Mouse (Mus musculus): ENCODE measurements around the gene Bbs5. TPM values are rescaled to one million over a fixed set of nuclear protein-coding genes. Genes with fewer than 3 reads are reported as not detected.
"Not testable (repeated sequence)": the region's sequence is repeated elsewhere in the genome, so short reads cannot be mapped to it uniquely, and the experiment has no call there.

Gene Bbs5
- total RNA-seq, 2 experiments from 2014 or later: 5.6 to 5.7 TPM

DNA sequence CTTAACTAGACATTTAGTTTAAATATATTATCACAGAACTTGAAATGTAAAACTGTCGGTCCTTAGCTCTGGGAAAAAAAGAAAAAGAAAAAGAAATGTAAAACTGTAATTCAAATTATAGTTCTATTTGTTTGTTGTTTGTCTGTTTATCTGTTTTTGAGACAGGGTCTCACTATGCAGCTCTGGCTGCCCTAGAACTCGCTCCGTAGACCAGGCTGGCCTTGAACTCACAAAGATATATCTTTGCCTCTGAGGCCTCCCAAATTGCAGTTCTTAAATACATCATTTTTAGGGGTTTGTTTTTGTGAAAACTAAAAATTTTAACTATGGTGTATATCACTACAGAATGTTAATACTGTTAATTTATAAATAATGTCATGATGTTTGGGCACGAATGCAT lies 20.7 kb downstream of the Bbs5 start:
- DNase-seq: no peak
- intact Hi-C loops (cut with DNase I): no loop called here

DNA sequence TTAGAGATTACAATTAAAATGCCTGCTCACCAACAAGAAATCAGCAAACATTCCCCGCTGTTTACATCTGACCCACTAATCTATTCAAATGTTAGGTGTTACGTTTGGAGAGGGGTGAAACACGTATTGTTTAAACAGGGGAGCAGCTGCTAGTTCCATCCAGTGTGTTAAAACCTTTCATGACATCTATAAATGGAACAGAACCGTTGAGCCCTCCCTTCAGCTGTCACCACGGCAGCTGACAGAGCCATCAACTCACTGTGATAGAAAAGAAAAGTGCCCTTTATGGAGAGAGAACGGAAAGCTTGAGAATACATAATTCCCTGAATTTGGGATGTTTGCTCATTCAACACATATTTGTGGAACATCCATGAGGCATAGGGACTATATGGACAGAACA lies 21.4 kb downstream of the Bbs5 start:
- DNase-seq: peak; percentile 15 to 39
- intact Hi-C loops (cut with DNase I): no loop called here

DNA sequence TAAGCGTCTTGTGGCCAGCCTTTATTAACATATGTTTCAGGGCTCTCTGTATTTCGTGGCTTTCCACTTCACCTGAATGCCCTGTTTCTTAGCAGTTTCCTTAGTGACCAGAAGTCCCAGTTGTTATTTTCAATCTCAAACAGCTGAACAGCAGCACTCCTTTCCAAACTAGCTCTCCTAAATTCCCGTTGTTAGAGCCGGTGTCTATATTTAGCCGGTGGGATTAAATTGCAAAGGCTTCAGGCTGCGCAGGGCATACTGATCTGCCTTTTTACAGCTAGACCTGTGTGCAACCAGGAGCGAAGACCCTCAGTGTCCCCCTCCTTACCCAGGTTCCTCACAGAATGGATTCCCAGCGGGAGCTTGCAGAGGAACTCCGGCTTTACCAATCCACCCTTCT lies 22.9 kb downstream of the Bbs5 start, which contains the start of gene Klhl41:
Gene Klhl41 (plus strand): TSS at position 268 of the 400 bp plus-strand sequence.
- intact Hi-C loops (cut with DNase I): no loop called here
- DNase-seq: peak; percentile 32 to 52

DNA sequence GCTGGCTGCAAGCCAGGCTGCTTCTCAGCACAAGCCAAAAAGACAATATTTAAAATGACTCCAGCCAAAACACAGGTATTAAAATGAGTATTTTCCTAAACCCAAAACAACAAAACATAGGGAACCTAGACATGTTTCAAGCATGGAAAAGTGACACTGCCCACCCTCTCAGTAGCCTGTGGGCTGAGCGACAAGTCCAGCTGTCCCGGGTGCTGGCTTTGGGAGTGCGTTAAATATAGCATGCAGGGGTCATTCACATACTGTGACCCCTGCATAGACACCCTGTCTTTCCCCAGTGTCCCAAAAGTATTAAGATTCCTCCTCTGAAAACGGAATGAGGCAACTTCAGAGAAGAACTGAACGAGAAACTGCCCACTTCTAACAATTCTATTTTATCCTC lies 26.8 kb downstream of the Bbs5 start:
- peak in 1 of 2 experiments; percentile 19 for DNase-seq
- intact Hi-C loops (cut with DNase I): no loop called here

DNA sequence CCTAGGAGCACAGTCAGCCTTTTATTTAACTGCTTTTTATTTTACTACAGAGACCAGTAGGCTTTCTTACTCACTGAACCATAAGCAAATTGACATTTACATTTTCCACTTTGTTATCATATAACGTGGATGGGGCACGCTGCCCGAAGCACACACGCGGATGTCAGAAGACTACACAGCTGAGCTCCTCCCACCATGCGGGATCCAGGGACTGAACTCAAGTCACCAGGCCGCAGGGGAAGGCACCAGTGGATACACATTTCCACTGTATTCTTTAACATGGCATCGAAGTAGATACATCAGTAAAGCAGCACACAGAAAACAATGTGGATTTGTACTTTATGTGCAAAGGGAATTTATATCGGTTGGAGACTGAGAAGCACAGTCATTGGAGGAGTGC lies 28.3 kb downstream of the Bbs5 start:
- DNase-seq: no peak
- intact Hi-C loops (cut with DNase I): no loop called here

DNA sequence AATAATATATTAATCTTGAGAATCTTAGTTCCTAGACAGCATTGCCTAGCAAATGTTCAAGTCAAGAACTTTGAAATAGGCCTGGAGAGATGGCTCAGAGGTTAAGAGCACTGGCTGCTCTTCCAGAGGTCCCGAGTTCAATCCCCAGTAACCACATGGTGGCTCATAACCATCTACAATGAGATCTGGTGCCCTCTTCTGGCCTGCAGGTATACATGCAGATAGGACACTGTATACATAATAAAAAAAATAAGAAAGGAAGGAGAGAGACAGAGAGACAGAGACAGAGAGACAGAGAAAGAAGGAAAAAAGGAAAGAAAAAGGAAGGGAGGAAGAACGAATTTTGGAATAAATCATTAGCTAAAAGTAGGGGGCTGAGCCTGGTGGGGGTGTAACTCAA lies 29.7 kb downstream of the Bbs5 start:
- peak; percentile 9 to 18 for DNase-seq
- intact Hi-C loops (cut with DNase I): no loop called here

DNA sequence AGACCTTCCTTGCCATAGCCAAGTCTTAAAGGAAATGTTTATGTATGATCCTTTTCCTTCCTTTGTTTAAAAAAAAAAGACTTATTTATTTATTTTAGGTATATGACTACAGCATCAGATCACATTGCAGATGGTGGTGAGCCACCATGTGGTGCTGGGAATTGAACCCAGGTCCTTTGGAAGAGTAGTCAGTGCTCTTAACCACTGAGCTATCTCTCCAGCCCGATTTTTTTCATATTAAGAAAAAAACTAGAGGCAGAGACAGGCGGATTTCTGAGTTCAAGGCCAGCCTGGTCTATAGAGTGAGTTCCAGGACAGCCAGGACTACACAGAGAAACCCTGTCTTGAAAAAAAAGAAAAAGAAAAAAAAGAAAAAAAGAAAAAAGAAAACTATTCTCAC lies 30.2 kb downstream of the Bbs5 start:
- DNase-seq; intact Hi-C loops (cut with DNase I): not testable (repeated sequence)

DNA sequence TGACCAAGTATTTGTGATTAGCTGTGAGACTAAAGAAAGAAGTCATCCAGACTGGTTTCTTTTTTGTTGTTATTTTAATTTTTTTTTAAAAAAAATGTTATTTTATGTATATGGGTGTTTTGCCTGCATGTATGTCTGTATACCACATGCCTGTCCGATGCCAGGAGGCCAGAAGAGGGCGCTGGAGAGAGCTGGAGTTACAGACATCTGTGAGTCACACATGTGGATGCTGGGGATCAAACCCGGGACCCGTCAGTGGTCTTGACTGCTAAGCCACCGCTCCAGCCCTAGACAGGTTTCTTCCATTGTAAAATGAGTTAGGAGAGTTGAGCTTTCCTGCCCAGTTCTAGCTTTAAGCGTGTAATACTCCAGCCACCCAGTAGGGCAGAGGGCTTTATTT lies 33.0 kb downstream of the Bbs5 start:
- DNase-seq: no peak
- intact Hi-C loops (cut with DNase I): loop anchor here (2.0 kb wide), 1 partner anchor 45 kb away; no protein-coding TSS in a partner anchor

DNA sequence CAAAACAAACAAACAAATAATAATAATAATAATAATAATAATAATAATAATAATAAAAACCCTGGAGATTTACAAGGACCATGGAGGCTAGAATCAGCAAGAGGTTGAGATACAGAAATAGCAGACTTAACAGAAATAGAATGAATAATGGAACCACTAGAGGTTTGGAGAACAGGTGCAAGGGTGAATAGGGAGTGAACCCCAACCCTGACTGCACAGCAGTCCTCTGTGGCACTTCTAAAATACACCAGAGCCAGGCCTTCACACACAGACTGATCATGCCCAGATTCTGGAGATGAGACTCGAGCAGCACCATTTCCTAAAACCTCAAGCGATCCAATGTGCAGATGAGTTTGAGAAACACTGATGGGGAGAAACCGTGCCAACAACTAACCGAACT lies 35.0 kb downstream of the Bbs5 start:
- DNase-seq: no peak
- intact Hi-C loops (cut with DNase I): no loop called here

DNA sequence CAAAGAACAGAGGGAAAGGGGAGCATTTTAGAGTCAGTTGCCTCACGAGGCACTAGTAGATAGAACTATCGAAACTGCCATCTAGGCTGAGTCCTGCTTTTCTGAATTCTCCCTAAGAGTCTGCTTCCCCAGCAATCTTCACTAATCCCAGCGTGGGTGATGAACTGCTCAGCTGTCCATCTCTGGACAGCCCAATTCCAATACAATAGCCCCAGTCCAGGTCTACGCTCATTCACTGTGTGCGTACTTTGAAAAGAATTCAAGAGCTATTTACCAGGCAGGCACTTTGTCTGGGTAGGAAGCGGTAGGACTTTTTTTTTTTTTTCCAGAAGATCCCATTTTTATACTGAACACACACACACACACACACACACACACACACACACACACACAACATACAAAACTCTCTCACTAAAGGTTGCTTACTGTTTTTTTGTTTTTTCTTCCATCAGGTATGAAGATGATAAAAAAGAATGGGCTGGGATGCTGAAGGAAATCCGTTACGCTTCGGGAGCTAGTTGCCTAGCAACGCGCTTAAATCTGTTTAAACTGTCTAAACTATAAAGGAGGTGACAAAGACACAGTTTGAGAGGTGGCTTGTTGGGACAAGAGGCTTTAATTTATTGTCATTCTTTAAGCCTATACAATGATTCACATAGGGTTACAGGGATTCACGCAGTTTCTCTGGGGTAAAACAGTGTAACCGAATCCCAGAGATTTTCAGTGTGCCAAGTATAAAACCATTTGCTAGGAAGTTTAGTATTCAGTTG lies 36.2 kb downstream of the Bbs5 start:
- intact Hi-C loops (cut with DNase I): no loop called here

DNA sequence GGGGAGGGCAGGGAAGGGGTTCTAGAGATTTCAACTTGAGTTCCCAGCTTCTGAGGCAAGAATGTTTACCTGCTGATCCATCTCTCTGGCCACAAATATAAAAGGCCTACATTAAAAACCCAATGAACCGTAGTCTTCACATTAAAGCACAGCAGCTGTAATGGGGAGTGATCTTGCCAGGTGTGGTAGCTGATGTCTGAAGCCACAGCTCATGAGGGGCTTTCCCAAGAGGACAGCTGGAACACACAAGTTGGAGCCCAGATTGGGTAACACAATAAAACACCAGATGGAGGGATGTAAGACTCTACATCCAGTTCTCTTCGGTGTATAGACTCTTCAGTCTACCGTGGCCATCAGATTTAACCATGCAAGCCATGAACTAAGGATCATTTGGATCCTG lies 37.5 kb downstream of the Bbs5 start:
- DNase-seq: no peak
- intact Hi-C loops (cut with DNase I): no loop called here

More for the DNA sequence above, 36.2 kb downstream of the Bbs5 start:
- no peak for DNase-seq

DNA sequence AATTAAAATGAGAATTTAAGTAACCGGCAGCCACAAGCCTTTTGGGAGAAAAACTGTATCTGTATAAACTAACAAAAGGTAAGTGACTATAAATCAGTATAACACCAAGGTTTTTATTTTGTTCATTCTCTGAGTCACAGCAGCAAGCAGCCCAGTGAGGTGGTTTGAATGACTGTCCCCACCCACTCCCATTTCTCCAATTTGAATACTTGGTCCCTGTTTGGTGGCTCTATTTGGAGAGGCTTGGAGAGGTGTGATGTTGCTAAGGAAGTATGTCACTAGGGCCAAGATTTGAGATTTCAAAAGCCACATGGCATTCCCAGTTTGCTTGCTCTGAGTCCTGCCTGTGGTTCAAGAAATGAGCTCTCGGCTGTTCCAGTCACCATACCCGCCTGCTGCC lies 43.2 kb downstream of the Bbs5 start:
- DNase-seq: no peak
- intact Hi-C loops (cut with DNase I): no loop called here

DNA sequence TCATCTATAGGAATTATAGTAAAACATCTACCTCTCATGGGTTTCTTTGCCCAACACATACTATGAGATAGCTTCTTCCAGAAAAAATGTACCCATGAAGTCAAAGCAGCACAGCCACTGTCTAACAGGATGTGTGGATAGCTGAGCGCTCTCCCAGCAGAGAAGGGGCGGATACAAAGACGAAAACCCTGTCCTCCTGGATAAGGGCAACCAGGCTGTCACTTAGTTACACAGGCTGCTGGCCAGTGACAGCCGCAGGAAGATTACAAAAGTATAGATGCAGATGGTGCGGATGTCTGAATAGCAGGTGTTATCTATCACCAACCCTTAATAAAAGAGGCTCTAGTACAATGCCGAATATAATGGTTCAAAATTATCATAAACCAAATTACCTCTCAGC lies 43.9 kb downstream of the Bbs5 start:
- intact Hi-C loops (cut with DNase I): no loop called here
- DNase-seq: no peak

DNA sequence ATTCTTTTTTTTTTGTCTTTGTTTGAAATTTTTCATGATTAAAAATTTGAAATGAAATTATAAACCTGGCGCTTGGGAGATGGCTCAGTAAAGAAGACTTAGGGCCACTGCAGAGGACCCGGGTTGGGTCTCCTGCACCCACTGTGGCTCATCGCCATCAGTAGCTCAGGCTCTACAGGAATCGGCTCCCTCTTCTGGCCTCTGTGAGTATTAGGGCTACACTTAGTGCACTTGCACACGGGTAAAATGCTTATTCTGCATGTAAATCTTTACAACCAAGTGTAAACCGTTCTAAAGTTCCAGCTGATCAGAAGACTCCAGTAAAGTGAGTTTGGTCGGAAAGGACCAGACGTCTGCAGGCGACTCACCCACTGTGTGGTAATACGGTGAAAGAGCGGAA lies 46.5 kb downstream of the Bbs5 start:
- DNase-seq: no peak
- intact Hi-C loops (cut with DNase I): no loop called here

DNA sequence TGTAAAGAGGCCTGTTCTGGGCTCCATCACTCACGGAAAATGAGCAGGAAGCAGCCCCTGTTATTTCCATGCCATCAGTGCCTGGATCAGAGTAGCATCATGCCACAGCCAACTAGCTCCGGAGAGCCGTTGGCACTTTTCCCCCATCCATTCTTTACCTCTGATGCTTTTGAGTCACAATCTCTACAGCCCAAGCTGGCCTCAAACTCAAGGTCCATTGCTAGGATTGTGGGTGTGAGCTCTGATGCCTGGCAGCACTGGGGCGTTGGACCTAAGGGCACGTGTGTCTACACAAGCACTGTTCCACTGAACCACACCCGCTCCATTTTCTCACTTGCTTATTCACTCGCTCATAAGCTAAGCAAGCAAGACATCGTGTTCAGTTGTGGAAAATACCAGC lies 53.5 kb downstream of the Bbs5 start:
- DNase-seq: no peak
- intact Hi-C loops (cut with DNase I): no loop called here

DNA sequence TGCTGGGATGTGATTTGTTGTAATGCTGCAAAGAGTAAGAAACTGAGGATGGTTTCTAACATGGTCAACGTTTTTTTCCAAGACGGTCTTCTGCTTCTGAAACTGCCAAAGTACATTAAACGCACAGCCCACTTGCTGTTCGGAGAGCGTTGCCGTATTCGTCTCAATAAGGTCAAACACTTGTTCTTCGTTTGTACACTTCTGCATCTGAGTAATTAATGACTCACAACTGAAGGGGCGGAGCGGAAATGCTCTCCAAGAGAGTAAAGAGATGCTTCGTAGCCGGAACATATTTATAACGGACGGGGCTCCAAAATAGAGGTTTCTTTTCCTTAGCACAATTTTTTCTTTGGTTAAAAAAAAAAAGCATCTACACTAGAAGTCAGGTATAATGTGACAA lies 65.2 kb downstream of the Bbs5 start:
- intact Hi-C loops (cut with DNase I): no loop called here
- DNase-seq: peak in 1 of 2 experiments; percentile 9

DNA sequence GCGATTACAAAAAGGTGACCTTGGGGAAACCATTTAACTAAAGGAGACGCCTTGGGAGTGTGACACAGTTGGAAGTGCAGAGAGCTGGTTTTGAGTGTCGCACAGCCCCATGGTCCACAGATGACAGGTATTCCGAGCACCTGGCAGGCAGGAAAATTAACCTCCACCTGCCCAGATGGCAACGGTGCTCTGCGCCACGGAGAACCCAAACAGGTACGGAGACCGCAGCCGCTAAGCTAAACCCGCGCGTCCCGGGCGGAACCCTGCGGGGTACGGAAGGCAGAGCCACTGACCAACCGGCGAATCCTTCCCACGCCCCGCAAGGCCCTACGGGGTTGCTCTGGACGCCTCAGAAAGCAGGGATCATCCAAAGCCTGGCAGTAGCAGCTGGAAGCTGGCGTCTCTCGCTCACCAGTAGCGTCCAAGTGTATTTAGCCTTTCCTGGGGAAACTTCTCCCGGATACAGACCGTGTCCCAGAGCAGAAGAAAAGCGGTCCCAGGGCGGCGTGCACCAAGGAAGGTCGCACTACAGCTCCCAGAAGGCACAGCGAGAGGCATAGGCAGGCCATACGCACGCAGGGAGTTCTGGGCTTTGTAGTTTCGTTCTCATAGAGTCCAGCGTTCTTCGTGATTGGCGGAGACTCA lies 66.1 kb downstream of the Bbs5 start, which contains the start of gene Fastkd1:
Gene Fastkd1 (minus strand): TSS at position 536 of the 645 bp plus-strand sequence.
- intact Hi-C loops (cut with DNase I): no loop called here
- peak; percentile 93 for DNase-seq

DNA sequence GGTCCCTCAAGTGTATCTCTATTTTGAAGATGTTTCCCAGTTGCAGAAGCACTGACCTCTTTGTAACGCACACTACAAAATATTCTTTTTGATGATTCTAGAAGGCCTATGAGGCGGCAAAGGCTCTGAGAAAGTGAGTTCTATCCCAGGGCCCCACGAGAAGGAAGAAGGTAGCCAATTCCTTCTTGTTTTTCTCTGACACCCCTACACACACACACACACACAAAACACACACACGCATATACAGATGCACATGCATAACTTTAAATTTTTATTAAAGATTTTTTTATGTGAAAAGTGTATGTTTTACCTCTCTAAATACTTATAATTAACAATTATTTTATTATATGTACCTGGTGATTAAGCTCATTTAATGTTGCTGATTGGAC lies 66.6 kb downstream of the Bbs5 start:
- intact Hi-C loops (cut with DNase I): no loop called here
- no peak for DNase-seq

DNA sequence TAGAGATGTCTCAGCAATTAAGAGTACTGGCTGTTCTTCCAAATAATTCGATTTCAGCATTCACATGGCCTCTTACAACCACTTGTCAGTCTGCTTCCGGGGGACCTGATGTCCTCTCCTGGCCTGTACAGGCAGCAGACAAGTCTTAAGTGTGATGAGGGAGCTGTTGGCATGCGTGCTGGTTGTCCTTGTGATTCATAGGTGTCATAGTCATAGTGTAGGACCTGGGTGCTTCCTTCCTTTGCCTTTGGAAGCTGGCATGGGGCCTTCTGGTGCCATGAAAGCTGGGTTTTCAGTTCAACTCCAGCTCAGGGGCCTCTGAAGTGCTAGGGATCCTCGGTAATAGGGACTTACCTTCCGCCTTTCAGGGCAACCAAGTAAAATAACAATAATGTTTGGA lies 67.2 kb downstream of the Bbs5 start:
- intact Hi-C loops (cut with DNase I): no loop called here
- DNase-seq: no peak

DNA sequence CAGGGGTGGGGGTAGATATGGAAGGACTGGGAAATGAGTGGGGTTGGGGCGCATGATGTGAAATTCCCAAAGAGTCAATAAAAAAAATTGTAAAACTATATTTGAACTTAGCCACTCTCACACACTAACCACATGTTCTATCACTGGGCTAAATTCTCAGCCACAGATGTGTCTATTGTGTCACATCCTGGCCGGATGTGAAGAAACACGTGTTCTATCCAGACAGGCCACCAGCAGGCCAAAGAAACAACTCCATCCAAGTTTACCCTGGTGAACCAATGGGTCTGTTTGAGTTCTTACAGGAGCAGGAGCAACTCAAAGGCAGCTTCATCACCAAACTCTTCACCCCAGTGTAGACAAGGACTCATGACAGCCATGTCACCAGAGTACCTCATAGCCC lies 69.5 kb downstream of the Bbs5 start:
- DNase-seq: no peak
- intact Hi-C loops (cut with DNase I): no loop called here

All from heart, postnatal 10 days (tissue).